Mouse (Mus musculus) stomach, adult 2 months (tissue): ENCODE results near the gene Hist1h2bn. TPM values are rescaled to one million over a fixed set of nuclear protein-coding genes. Genes with fewer than 3 reads are reported as not detected.

Experiments used
- polyA plus RNA-seq: library from polyadenylated mRNA; depleted of rRNA; stranded (reverse); fragments of >200 nt; gene quantifications from 2 replicates; pipeline ENCODE4 v1.2.3, GENCODE M21; 2012; rRNA removed

The Hist1h2bn gene
- 1.2 and 4.2 TPM in 2 replicates for polyA plus RNA-seq

DNA sequence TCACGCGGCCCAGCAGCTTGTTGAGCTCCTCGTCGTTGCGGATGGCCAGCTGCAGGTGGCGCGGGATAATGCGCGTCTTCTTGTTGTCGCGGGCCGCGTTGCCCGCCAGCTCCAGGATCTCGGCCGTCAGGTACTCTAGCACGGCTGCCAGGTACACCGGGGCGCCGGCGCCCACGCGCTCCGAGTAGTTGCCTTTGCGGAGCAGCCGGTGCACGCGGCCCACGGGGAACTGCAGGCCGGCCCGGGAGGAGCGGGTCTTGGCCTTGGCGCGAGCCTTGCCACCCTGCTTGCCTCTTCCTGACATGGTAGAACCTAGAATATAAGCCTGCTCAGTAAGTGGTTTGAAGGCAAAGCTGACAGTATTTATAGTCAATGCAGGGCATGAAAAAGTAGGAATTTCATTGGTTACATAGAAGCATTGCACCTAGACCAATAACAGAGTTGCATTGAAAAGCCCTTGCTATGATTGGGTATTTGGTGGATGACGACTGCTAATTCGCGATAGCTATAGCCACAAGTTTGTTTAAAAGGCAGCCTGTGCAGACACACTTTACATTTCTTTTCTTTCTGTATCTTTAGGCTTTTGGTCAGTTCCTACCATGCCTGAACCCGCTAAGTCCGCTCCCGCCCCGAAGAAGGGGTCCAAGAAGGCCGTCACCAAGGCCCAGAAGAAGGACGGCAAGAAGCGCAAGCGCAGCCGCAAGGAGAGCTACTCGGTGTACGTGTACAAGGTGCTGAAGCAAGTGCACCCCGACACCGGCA is at the start of gene Hist1h2bn, which contains the start of gene Hist1h2ak:
Hist1h2bn (plus strand) TSS at position 600 of the 762 bp plus-strand sequence.
Hist1h2ak (minus strand) TSS at position 304 of the 762 bp plus-strand sequence.

DNA sequence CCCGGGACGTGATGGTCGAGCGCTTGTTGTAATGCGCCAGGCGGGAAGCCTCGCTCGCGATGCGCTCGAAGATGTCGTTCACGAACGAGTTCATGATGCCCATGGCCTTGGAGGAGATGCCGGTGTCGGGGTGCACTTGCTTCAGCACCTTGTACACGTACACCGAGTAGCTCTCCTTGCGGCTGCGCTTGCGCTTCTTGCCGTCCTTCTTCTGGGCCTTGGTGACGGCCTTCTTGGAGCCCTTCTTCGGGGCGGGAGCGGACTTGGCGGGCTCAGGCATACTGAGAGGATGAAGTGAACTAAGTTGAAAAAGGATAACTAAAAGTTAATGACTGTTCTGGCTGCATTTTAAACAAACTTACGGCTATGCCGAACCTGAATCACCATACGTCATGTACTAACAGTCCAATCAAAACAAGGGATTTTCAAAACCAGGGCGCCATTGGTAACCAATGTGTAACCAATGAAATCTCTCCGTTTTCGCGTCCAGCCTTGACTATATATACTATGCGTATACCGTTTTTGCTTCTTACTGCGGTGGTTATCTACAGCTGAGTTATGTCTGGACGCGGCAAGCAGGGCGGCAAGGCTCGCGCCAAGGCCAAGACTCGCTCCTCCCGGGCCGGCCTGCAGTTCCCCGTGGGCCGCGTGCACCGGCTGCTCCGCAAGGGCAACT is 37.9 kb upstream of the Hist1h2bn start, which contains the start of the genes Hist1h2bl and Hist1h2ai:
Hist1h2bl (minus strand) TSS at position 280 of the 676 bp plus-strand sequence.
Hist1h2ai (plus strand) TSS at position 559 of the 676 bp plus-strand sequence.

DNA sequence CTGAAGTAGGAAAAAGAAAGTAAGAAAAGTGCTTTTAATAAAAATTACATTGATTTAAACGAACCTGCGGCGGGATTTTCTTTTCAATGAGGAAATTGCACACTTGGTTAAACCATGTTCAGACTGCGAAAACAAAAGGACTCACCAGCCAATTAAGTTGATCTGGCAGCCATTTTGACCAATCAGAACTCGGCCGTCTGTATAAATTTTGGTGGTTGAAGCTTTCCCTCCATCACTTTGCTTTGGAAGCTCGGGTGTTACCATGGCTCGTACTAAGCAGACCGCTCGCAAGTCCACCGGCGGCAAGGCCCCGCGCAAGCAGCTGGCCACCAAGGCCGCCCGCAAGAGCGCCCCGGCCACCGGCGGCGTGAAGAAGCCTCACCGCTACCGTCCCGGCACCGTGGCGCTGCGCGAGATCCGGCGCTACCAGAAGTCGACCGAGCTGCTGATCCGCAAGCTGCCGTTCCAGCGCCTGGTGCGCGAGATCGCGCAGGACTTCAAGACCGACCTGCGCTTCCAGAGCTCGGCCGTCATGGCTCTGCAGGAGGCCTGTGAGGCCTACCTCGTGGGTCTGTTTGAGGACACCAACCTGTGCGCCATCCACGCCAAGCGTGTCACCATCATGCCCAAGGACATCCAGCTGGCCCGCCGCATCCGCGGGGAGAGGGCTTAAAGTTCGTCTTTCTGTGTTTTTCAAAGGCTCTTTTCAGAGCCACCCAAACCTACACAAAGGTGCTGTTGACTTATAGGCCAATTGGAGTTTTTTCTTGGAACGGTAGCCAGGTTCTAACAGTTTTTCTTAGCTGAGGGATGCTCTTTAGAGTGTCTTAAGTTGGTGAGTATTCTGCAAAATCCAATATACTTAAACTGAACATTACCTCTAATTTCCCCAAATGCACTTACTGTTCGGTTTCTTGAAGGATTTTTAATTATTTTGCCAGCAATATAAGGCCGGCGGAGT is 36.2 kb upstream of the Hist1h2bn start, which contains the start of gene Hist1h3h:
Hist1h3h (plus strand) TSS at position 263 of the 961 bp plus-strand sequence.

DNA sequence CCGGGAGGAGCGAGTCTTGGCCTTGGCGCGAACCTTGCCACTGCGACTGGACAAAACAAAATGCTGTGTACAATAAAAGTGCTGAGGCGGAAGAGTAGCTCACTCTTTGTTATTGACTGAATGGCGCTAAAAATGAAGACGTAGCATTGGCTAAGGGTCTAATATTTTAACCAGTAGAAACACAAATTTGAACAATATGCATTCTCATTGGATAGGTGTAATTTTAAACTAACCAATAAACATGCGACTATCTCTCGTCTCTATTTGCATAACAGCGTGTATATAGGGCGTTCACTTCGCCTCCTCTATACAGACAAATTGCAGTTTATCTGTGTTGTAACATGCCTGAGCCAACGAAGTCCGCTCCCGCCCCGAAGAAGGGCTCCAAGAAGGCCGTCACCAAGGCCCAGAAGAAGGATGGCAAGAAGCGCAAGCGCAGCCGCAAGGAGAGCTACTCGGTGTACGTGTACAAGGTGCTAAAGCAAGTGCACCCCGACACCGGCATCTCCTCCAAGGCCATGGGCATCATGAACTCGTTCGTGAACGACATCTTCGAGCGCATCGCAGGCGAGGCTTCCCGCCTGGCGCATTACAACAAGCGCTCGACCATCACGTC is 32.1 kb upstream of the Hist1h2bn start, which contains the start of gene Hist1h2bm:
Hist1h2bm (plus strand) TSS at position 288 of the 616 bp plus-strand sequence.

DNA sequence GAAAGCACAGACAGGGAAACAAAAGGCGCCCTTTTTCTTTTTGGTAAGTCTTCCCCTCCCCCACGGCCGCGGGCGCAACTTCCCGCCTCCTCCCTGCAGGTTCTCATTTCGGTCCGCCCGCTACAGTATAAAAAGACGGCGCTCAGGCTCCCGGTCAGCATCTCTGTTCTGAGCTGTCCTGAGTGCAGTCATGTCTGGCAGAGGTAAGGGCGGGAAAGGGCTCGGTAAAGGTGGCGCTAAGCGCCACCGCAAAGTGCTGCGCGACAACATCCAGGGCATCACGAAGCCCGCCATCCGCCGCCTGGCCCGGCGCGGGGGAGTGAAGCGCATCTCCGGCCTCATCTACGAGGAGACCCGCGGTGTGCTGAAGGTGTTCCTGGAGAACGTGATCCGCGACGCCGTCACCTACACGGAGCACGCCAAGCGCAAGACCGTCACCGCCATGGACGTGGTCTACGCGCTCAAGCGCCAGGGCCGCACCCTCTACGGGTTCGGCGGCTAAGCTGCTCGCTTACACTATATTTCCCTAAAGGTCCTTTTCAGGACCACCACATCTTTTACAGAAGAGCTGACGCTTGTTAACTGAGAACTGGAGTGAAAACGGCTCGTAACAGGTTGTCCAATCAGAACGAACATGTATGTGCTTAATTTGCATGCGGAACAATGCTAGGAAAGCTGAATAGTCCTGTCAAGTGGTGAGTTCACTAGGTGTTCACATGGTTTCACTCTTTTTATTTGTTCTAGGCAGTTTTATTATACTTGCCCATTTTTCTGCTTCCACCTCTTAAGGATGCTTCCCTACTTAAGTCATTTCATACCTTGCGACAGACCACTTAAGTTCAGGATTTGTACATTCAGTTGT is 18.8 kb upstream of the Hist1h2bn start, which contains the start of gene Hist1h4j:
Hist1h4j (plus strand) TSS at position 159 of the 862 bp plus-strand sequence.

DNA sequence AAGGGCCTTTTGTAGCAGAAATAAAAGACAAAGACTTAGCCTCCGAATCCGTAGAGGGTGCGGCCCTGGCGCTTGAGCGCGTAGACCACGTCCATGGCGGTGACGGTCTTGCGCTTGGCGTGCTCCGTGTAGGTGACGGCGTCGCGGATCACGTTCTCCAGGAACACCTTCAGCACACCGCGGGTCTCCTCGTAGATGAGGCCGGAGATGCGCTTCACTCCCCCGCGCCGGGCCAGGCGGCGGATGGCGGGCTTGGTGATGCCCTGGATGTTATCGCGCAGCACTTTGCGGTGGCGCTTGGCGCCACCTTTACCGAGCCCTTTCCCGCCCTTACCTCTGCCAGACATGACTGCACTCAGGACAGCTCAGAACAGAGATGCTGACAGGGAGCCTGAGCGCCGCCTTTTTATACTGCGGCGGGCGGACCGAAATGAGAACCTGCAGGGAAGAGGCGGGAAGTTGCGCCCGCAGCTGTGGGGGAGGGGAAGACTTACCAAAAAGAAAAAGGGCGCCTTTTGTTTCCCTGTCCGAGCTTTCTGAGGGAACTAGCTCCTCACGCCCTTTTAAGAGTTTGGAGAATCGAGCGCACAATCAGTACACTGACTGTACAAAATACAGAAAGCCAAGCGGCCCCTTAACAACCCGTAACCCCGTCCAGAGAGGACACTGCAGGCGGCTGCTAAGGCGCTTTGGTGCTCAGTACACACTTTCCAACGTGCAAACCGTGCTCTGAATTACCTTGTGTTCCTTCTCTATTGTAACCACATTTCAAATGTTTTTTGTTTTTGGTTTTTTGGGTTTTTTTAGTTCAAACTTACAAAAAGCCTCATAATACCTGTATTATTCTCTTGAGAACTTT is 3.5 kb upstream of the Hist1h2bn start, which contains the start of gene Hist1h4k:
Hist1h4k (minus strand) TSS at position 347 of the 859 bp plus-strand sequence.

DNA sequence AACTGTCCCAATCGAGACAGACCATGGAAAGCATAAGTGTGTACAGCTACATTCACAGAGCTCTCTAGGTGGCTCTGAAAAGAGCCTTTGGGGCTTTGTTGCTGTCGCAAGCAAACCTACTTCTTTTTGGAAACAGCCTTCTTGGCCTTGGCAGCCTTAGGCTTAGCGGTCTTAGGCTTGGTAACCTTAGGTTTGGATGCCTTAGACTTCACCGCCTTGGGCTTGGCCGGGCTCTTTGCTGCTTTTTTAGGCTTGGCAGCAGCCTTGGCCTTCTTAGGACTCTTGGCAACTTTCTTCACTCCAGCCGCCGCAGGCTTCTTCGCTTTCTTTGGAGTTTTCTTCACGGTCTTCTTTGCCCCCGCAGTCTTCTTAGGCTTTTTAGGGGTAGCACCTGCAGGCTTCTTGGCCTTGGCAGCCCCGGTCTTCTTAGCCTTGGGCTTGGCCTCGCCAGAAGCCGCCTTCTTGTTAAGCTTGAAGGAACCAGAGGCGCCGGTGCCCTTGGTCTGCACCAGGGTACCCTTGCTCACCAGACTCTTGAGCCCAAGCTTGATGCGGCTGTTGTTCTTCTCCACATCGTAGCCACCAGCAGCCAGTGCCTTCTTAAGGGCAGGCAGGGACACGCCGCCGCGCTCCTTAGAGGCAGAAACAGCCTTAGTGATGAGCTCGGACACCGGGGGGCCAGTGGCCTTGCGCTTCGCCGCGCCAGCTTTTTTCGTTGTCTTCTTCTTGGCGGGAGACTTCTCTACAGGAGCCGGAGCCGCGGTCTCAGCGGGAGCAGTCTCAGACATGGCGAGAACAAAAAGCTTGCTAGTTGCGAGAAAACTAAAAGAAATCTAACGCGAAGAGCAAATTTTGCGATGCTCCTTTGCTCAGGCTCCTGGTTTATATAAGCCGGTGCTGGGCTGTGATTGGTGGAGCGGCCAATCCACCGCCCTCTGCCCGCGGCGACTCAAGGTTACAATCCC is 26.1 kb downstream of the Hist1h2bn start, which contains the start of gene Hist1h1b:
Hist1h1b (minus strand) TSS at position 859 of the 965 bp plus-strand sequence.

DNA sequence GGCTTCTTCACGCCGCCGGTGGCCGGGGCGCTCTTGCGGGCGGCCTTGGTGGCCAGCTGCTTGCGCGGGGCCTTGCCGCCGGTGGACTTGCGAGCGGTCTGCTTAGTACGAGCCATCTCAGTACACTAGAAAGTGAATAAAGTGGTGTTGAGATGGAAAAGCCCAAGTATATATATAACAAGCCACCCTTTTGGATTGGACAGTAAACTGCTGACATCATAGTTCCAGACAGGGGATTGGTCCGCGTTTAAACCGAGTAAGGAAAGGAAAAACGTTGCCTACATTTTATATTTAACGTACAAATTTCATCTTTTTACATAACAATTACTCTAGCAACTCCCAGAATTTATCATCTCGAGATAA is 29.3 kb downstream of the Hist1h2bn start, which contains the start of gene Hist1h3i:
Hist1h3i (minus strand) TSS at position 116 of the 363 bp plus-strand sequence.

DNA sequence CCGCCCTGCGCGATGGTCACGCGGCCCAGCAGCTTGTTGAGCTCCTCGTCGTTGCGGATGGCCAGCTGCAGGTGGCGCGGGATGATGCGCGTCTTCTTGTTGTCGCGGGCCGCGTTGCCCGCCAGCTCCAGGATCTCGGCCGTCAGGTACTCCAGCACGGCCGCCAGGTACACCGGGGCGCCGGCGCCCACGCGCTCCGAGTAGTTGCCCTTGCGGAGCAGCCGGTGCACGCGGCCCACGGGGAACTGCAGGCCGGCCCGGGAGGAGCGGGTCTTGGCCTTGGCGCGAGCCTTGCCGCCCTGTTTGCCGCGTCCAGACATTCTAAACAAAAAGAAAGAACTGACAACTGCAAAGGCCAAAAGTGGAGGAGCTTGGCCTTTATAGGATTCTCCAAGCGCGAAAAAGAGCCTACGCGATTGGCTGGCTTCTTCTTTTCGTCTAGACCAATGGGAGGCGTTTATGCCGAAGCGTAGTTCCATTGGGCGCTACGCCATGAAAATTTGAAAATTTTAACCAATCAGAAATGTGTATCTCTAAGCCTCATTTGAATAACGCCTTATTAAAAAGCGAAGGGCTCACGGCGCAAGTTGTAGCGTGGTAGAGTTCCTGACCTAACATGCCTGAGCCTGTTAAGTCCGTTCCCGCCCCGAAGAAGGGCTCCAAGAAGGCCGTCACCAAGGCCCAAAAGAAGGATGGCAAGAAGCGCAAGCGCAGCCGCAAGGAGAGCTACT is 33.1 kb downstream of the Hist1h2bn start, which contains the start of the genes Hist1h2an and Hist1h2bp:
Hist1h2an (minus strand) TSS at position 320 of the 731 bp plus-strand sequence.
Hist1h2bp (plus strand) TSS at position 563 of the 731 bp plus-strand sequence.

Other genes starting within 250 kb of the Hist1h2bn start
- gene Zkscan8, start 223.0 kb upstream of the Hist1h2bn start, polyA plus RNA-seq = 0.41 and 0.57 TPM in 2 replicates
- not detected in 2 replicates for gene Olfr1366, start 211.3 kb upstream of the Hist1h2bn start, polyA plus RNA-seq
- gene Olfr1535, start 194.2 kb upstream of the Hist1h2bn start, polyA plus RNA-seq = not detected in 2 replicates
- gene Olfr1364, start 172.4 kb upstream of the Hist1h2bn start, polyA plus RNA-seq = not detected in 2 replicates
- gene Olfr1362, start 140.1 kb upstream of the Hist1h2bn start, polyA plus RNA-seq = not detected in 2 replicates
- not detected in 2 replicates for gene Olfr11, start 111.6 kb upstream of the Hist1h2bn start, polyA plus RNA-seq
- not detected in 2 replicates for gene Olfr1361, start 90.7 kb upstream of the Hist1h2bn start, polyA plus RNA-seq
- gene Olfr1360, start 76.7 kb upstream of the Hist1h2bn start, polyA plus RNA-seq = not detected in 2 replicates
- gene Olfr1359, start 56.0 kb upstream of the Hist1h2bn start, polyA plus RNA-seq = not detected in 2 replicates
- gene Hist1h2bl, start 38.0 kb upstream of the Hist1h2bn start, polyA plus RNA-seq = 2.0 and 2.3 TPM in 2 replicates
- 10.0 and 28.4 TPM in 2 replicates for gene Hist1h2ai, start 37.7 kb upstream of the Hist1h2bn start, polyA plus RNA-seq
- gene Hist1h3h, start 36.5 kb upstream of the Hist1h2bn start, polyA plus RNA-seq = 30.9 and 34.4 TPM in 2 replicates
- gene Hist1h2bm, start 32.1 kb upstream of the Hist1h2bn start, polyA plus RNA-seq = 0.27 and 2.2 TPM in 2 replicates
- 1.6 and 2.1 TPM in 2 replicates for gene Hist1h4j, start 19.1 kb upstream of the Hist1h2bn start, polyA plus RNA-seq
- gene Hist1h4k, start 3.6 kb upstream of the Hist1h2bn start, polyA plus RNA-seq = 4.7 and 8.7 TPM in 2 replicates
- gene Hist1h2ak, start 296 bp upstream of the Hist1h2bn start, polyA plus RNA-seq = 8.2 and 14.0 TPM in 2 replicates
- 0.24 TPM in 1 of 2 replicates, not detected in the other for gene Hist1h1b, start 26.5 kb downstream of the Hist1h2bn start, polyA plus RNA-seq
- 19.2 and 38.0 TPM in 2 replicates for gene Hist1h3i, start 29.2 kb downstream of the Hist1h2bn start, polyA plus RNA-seq
- gene Hist1h2an, start 33.1 kb downstream of the Hist1h2bn start, polyA plus RNA-seq = 1.5 and 14.1 TPM in 2 replicates
- 0.90 TPM in 1 of 2 replicates, not detected in the other for gene Hist1h2bp, start 33.3 kb downstream of the Hist1h2bn start, polyA plus RNA-seq
- 6.4 and 9.3 TPM in 2 replicates for gene Hist1h2bq, start 56.1 kb downstream of the Hist1h2bn start, polyA plus RNA-seq
- not detected in 2 replicates for gene Hist1h2ao, start 56.3 kb downstream of the Hist1h2bn start, polyA plus RNA-seq
- not detected in 2 replicates for gene Hist1h4m, start 57.6 kb downstream of the Hist1h2bn start, polyA plus RNA-seq
- 4.8 and 6.7 TPM in 2 replicates for gene Hist1h4n, start 78.1 kb downstream of the Hist1h2bn start, polyA plus RNA-seq
- 121 and 393 TPM in 2 replicates for gene Hist1h2ap, start 79.4 kb downstream of the Hist1h2bn start, polyA plus RNA-seq
- 6.9 and 8.0 TPM in 2 replicates for gene Hist1h2br, start 79.6 kb downstream of the Hist1h2bn start, polyA plus RNA-seq
- gene Zfp184, start 191.0 kb downstream of the Hist1h2bn start, polyA plus RNA-seq = 0.03 TPM in 1 of 2 replicates, not detected in the other
- gene Pom121l2, start 227.1 kb downstream of the Hist1h2bn start, polyA plus RNA-seq = not detected in 2 replicates